Mouse (Mus musculus) heart, adult 2 months (tissue): Measurements from ENCODE around the gene Dnhd1.

ENCODE experiments used
- CTCF ChIP-seq: fragments of 200-600 bp; IDR thresholded peaks from 2 replicates; pipeline ENCODE4 v1.8.1; 2022; ENCODE audit warnings: antibody characterized with exemption, mild to moderate bottlenecking, moderate library complexity
- POLR2A ChIP-seq: fragments of 200-500 bp; IDR thresholded peaks from 2 replicates; pipeline ENCODE4 v1.6.1; 2011; ENCODE audit warnings: mild to moderate bottlenecking, low read depth, low read length, control low read depth; ENCODE audit not compliant: insufficient read depth

GRCm38 (mm10) chr7:105641936-105642335 lies 8.7 kb upstream of the Dnhd1 start:
- TF ChIP-seq CTCF: no peak
- TF ChIP-seq POLR2A: no peak
